Mouse (Mus musculus) heart, postnatal 0 days (tissue): ENCODE results near the gene Cadps2. TPM values are rescaled to one million over a fixed set of nuclear protein-coding genes. Genes with fewer than 3 reads are reported as not detected.

Source experiments
- ATAC-seq: fragments of 200-750 bp; cut with Nextera tagmentation; 2 replicates; pipeline ENCODE4 v1.8.0; 2017; ENCODE audit warnings: low read depth, moderate number of reproducible peaks, moderate library complexity; ENCODE audit not compliant: insufficient read depth
- DNase-seq: peaks from one replicate; pipeline ENCODE4 v3.0.0-alpha.2; 2016; ENCODE audit warnings: low spot score
- H3K27ac ChIP-seq: fragments of 300-500 bp; sonication (generic); 2 replicates; pipeline ENCODE4 v1.5.1; 2014; ENCODE audit warnings: low read depth, mild to moderate bottlenecking
- H3K27me3 ChIP-seq: fragments of 300-500 bp; sonication (generic); 2 replicates; pipeline ENCODE4 v1.6.1; 2014; ENCODE audit warnings: low read length, mixed read lengths; ENCODE audit not compliant: control insufficient read depth, insufficient read depth
- H3K36me3 ChIP-seq: fragments of 300-500 bp; sonication (generic); replicated peaks from 2 replicates; pipeline ENCODE4 v1.6.1; 2014; ENCODE audit warnings: low read length, mixed read lengths; ENCODE audit not compliant: control insufficient read depth, insufficient read depth
- H3K4me1 ChIP-seq: fragments of 300-500 bp; sonication (generic); 2 replicates; pipeline ENCODE4 v1.6.1; 2014; ENCODE audit warnings: antibody characterized with exemption; ENCODE audit not compliant: control insufficient read depth, insufficient read depth
- H3K4me2 ChIP-seq: fragments of 300-500 bp; sonication (generic); 2 replicates; pipeline ENCODE4 v1.6.1; 2014; ENCODE audit warnings: low read depth, mild to moderate bottlenecking, low read length, moderate library complexity
- H3K4me3 ChIP-seq: fragments of 300-500 bp; sonication (generic); 2 replicates; pipeline ENCODE4 v1.5.1; 2014; ENCODE audit warnings: low read depth, low read length
- H3K9ac ChIP-seq: fragments of 300-500 bp; sonication (generic); replicated peaks from 2 replicates; pipeline ENCODE4 v1.6.1; 2014; ENCODE audit warnings: low read depth, low read length, mixed read lengths
- H3K9me3 ChIP-seq: fragments of 300-500 bp; sonication (generic); replicated peaks from 2 replicates; pipeline ENCODE4 v1.6.1; 2016; ENCODE audit warnings: low read length; ENCODE audit not compliant: control insufficient read depth
- CTCF ChIP-seq: IDR thresholded peaks from 2 replicates; pipeline ENCODE4 v1.5.1; 2016; ENCODE audit warnings: antibody characterized with exemption, control low read depth, low read depth
- EP300 ChIP-seq: IDR thresholded peaks from 2 replicates; pipeline ENCODE4 v1.6.1; 2016; ENCODE audit warnings: antibody characterized with exemption, low read depth
- WGBS: fragments of 180-500 bp; shearing (Covaris S2); extraction: QIAGEN DNeasy Blood & Tissue Kit; methylation state at CpG from one replicate; pipeline ENCODE4 v1.1.7; 2014; 5-methylcytosine and 5-hydroxymethylcytosine counted together
- polyA plus RNA-seq: library from polyadenylated mRNA; unstranded; fragments of >200 nt; fragmentation: Nextera tagmentation; extraction: Ambion mirVana; gene quantifications from 2 replicates; pipeline ENCODE4 v1.2.1, GENCODE M21; 2015
- total RNA-seq: library from RNA; depleted of rRNA; stranded (reverse); fragments of >200 nt; gene quantifications from 2 replicates; pipeline ENCODE4 v1.2.3, GENCODE M21; 2014; ENCODE audit warnings: low replicate concordance

Cadps2 gene
- total and polyA plus RNA-seq, 2 experiments from 2014 or later: 0.44 to 1.8 TPM

GRCm38 (mm10) chr6:23567651-23568050 is 271.6 kb downstream of the Cadps2 start:
- Histone ChIP-seq H3K27me3 (no peaks in the 10 kb centered on the region), H3K27ac (no peak overlapping the region), H3K4me2 (no peak overlapping the region), H3K9ac (no peak overlapping the region), H3K36me3 (no peaks in the 10 kb centered on the region), H3K4me1 (no peaks in the 10 kb centered on the region), H3K4me3 (no peak overlapping the region), H3K9me3 (no peaks in the 10 kb centered on the region)
- TF ChIP-seq CTCF: no peak
- no peak for TF ChIP-seq EP300
- DNase-seq: no peak
- no peak for ATAC-seq
- WGBS: 93% methylated on average over 1 of the region's 1 CpGs

DNA sequence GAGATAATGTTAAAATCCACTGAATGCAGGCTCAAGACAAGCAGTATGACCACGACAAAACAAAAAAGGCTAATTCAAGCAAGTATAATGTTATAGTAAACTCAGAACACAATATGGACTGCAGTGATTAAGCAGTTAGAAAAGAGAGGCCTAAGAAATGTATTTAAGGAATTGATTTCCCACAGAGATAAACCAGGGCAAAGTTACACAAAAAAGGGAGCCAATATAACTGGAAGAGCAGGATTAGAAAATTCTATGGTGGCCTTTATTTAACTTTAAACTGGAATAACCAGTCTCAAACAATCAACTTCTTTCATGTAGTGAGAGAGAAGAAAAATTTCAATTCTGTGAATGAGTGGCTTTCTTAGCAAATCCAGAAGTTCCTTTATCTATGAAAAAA is 289.3 kb downstream of the Cadps2 start:
- TF ChIP-seq CTCF (no peak), EP300 (no peak)
- 71% methylated on average over 1 of the region's 1 CpGs for WGBS
- Histone ChIP-seq H3K4me1 (no peaks in the 10 kb centered on the region), H3K4me3 (no peak overlapping the region), H3K27me3 (no peaks in the 10 kb centered on the region), H3K9me3 (no peaks in the 10 kb centered on the region), H3K36me3 (no peaks in the 10 kb centered on the region), H3K4me2 (no peak overlapping the region), H3K27ac (no peak overlapping the region), H3K9ac (no peak overlapping the region)
- DNase-seq (no peak), ATAC-seq (no peak)

DNA sequence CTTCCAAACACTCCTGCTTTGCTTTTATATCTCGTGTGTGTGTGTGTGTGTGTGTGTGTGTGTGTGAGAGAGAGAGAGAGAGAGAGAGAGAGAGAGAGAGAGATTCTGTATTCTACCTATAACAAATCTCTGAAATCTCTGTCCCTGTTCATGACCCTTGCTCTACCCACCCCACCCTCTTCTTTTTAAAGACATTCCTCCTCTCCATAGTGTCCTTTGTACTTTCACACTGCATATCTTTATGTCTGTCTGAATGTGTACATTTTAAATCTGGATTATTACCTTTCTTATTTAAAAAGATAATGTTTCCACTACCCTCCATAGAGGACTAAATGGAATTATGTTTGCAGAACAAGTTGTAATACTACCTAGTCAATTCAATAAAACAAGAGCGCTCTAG is 315.5 kb downstream of the Cadps2 start:
- Histone ChIP-seq H3K4me2 (no peak overlapping the region), H3K36me3 (no peaks in the 10 kb centered on the region), H3K9ac (no peak overlapping the region), H3K4me3 (no peak overlapping the region), H3K27ac (no peak overlapping the region), H3K27me3 (no peaks in the 10 kb centered on the region), H3K4me1 (no peaks in the 10 kb centered on the region), H3K9me3 (no peaks in the 10 kb centered on the region)
- TF ChIP-seq EP300: no peak
- TF ChIP-seq CTCF: no peak
- ATAC-seq (no peak), DNase-seq (no peak)
- 81% methylated on average over 2 of the region's 2 CpGs for WGBS

DNA sequence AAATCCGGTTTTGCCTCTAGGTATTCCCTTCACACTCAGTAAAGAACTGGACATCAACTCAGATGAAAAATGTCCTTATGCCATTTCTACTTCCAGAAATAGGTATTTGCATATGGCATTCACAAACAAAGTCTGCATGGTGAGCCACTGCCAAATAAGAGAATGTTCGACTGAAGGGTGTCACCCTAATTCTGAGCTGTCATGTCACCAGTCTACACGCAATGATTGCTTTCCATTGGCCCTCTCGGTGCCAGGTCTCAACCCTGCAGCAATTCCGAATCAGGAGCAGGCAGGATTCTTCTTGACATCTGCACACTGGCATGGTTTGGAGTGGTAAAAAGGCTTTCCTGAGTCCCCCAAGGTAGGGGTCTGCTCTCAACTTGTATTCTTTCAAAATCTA is 316.7 kb downstream of the Cadps2 start:
- TF ChIP-seq CTCF: no peak
- no peak for TF ChIP-seq EP300
- Histone ChIP-seq H3K27me3 (no peaks in the 10 kb centered on the region), H3K4me1 (no peaks in the 10 kb centered on the region), H3K9me3 (no peaks in the 10 kb centered on the region), H3K4me2 (no peak overlapping the region), H3K9ac (no peak overlapping the region), H3K36me3 (no peaks in the 10 kb centered on the region), H3K27ac (no peak overlapping the region), H3K4me3 (no peak overlapping the region)
- no peak for ATAC-seq
- 77% methylated on average over 5 of the region's 5 CpGs for WGBS
- DNase-seq: no peak

DNA sequence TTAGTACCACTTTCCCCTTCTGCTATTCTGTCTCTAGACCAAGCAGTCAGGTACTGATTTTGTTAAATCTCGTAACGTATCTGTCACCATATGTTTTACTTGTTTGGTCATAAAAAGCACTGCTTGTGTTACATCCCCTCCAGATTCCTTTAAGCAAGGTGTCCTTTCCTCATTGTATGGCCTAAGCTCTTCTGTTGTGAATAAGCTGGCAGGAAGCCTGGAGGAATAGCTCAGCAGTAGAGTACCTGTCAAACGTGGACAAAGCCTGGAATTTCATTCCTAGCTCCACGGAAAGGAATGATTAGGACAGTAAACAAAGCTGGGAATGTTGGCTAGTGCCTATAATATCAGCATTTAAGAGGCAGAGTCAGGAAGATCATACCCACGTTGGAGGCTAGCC is 340.6 kb downstream of the Cadps2 start:
- Histone ChIP-seq H3K4me2 (no peak overlapping the region), H3K9ac (no peak overlapping the region), H3K36me3 (no peaks in the 10 kb centered on the region), H3K9me3 (no peaks in the 10 kb centered on the region), H3K4me1 (no peaks in the 10 kb centered on the region), H3K4me3 (no peak overlapping the region), H3K27me3 (no peaks in the 10 kb centered on the region), H3K27ac (no peak overlapping the region)
- DNase-seq (no peak), ATAC-seq (no peak)
- TF ChIP-seq EP300 (no peak), CTCF (no peak)
- 38% methylated on average over 5 of the region's 5 CpGs for WGBS

GRCm38 (mm10) chr6:23491804-23492203 is 347.4 kb downstream of the Cadps2 start:
- H3K9me3 ChIP-seq: no peaks in the 10 kb centered on the region
- no peaks in the 10 kb centered on the region for H3K36me3 ChIP-seq
- no peak overlapping the region for H3K9ac ChIP-seq
- no peaks in the 10 kb centered on the region for H3K4me1 ChIP-seq
- no peak overlapping the region for H3K4me3 ChIP-seq
- H3K27ac ChIP-seq: no peak overlapping the region
- no peak for ATAC-seq
- peak; percentile 55 for DNase-seq
- H3K27me3 ChIP-seq: no peaks in the 10 kb centered on the region
- TF ChIP-seq EP300 (no peak), CTCF (peak; percentile 69)
- H3K4me2 ChIP-seq: no peak overlapping the region
- WGBS: 29% methylated on average over 7 of the region's 7 CpGs
